Mouse (Mus musculus) cerebellum, postnatal 10 days (tissue): Measurements from ENCODE around the gene Kcnj2.
A peak's percentile ranks its signal among the peaks of the same experiment; 100 is the strongest.

Experiments
- DNase-seq, 2 experiments: peaks; one replicate each; pipeline ENCODE4 v3.0.0; 2021; ENCODE audit warnings: mixed read lengths in 2 of 2

Gene Kcnj2

DNA sequence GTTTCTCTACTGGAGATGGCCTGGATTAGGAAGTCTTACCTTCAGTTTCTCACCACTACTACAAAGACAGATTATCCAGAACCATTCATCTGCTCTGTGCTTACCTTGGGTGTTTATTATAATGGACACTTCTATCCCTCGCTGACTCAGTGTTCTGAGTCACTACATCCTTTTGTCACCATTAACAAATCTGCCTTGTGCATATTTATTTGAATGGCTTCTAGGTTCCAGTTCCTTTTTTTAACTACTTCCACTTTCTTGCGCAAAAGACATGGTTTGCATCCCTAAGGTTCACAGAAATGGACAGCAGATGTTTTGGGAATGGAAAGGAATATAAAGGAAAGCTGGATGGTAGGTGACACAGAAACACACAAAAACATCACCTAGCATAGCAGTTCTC lies 27.0 kb downstream of the Kcnj2 start:
- DNase-seq, result no peak

GRCm38 (mm10) chr11:111096612-111097011 lies 30.6 kb downstream of the Kcnj2 start:
- no peak for DNase-seq

GRCm38 (mm10) chr11:111100131-111100530 lies 34.2 kb downstream of the Kcnj2 start:
- DNase-seq, result no peak

DNA sequence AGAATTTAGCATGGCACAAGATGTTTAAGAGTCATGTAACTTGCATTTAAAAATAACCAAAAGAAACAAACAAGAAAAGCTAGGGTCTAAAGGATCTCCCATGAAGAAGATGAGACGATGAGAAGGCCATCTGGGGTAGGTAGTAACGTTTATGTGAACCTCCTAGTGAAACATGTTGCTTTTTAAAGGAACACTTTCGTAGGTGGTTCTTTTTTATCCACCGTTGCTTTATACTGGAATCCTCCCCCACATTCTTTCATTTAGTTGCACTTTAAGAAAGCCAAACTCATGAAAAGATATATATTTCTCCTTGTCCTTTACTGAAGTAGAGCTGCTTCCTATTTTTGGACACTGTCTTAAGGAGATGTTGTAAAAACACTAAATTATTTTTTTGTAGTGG lies 34.7 kb downstream of the Kcnj2 start:
- no peak for DNase-seq

- DNase-seq, result no peak
Observed at GRCm38 (mm10) chr11:111101620-111102176, 35.7 kb downstream of the Kcnj2 start.

DNA sequence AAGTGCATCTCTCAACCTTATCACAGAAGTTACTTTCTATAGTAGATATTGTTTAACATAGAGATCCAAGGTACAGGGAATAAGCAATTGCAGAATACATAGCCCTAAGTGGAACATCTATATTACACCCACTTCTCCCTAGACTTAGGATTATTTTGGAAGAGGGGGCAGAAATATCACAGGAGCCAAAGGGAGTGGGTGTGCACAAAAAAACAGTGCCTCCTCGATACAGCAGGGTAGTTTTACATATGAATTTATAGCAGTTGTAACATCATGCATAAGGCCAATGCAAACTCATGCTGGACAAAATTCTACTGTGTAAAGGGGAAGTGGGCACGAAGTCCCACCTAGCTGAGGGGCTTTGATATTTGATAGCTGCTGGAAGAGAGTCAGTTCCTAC lies 38.5 kb downstream of the Kcnj2 start:
- DNase-seq, result no peak

- no peak for DNase-seq
Observed at GRCm38 (mm10) chr11:111108130-111108529, 42.2 kb downstream of the Kcnj2 start.

- DNase-seq, result peak; percentile 2
Observed at GRCm38 (mm10) chr11:111121514-111121913, 55.5 kb downstream of the Kcnj2 start.

- no peak for DNase-seq
Observed at GRCm38 (mm10) chr11:111123324-111123723, 57.4 kb downstream of the Kcnj2 start.

DNA sequence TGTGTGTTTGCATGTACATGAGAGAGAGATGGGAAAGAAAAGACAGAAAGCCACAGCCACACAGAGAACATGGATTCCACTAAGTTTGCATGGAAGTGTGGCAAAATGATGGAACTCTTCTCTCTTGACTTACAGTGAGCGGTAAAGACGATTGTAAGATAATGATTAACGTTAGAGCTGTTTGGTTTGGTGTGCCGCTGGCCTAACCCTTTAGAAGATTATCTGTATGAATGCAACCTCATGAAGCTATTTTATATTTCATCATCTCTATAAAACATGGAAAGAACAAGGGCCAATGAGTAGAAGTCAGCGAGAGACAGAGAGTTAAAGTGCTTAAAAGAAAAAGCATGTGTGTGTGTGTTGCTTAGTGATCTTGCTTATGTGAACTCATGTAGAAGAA lies 60.0 kb downstream of the Kcnj2 start:
- DNase-seq, result no peak
